Mouse (Mus musculus) E14TG2a.4 (cell line): ENCODE data around the gene Cyp19a1.

ENCODE experiments used
- H3K27me3 ChIP-seq: 2 replicates; pipeline ENCODE4 v1.6.1; 2014; ENCODE audit warnings: low read length, control low read depth; ENCODE audit not compliant: insufficient read depth
- H3K36me3 ChIP-seq: 2 replicates; pipeline ENCODE4 v1.6.1; 2014; ENCODE audit warnings: low read length, control low read depth; ENCODE audit not compliant: insufficient read depth
- H3K4me1 ChIP-seq: replicated peaks from 2 replicates; pipeline ENCODE4 v1.6.1; 2014; ENCODE audit warnings: low read depth, low read length, control low read depth
- H3K4me3 ChIP-seq: replicated peaks from 2 replicates; pipeline ENCODE4 v1.5.1; 2014; ENCODE audit warnings: mild to moderate bottlenecking, low read length
- H3K9me3 ChIP-seq: 2 replicates; pipeline ENCODE4 v1.6.1; 2014; ENCODE audit warnings: low read length, control low read depth
- CTCF ChIP-seq: conservative IDR thresholded peaks from 2 replicates; pipeline ENCODE4 v1.5.1; 2014; ENCODE audit warnings: low read length
- NANOG ChIP-seq: IDR thresholded peaks from 2 replicates; pipeline ENCODE4 v1.6.1; 2014; ENCODE audit warnings: borderline replicate concordance, low read length, mixed read lengths
- POU5F1 ChIP-seq: IDR thresholded peaks from 2 replicates; pipeline ENCODE4 v1.6.1; 2014; ENCODE audit warnings: low read length, borderline replicate concordance

Gene Cyp19a1

GRCm38 (mm10) chr9:54268010-54268409 is at the start of gene Cyp19a1:
Cyp19a1 (minus strand) TSS chr9:54268110.
- Histone ChIP-seq H3K27me3 (no peaks in the 10 kb centered on the region), H3K9me3 (no peaks in the 10 kb centered on the region), H3K4me1 (no peaks in the 10 kb centered on the region), H3K4me3 (no peak within 1 kb of the TSS), H3K36me3 (no peaks in the 10 kb centered on the region)
- no peak for TF ChIP-seq NANOG
- no peak for TF ChIP-seq POU5F1
- TF ChIP-seq CTCF = no peak

- TF ChIP-seq CTCF (peak; percentile 8; the same call in 1 of the 2 replicates), NANOG (no peak)
- no peaks in the 10 kb centered on the region for H3K4me1 ChIP-seq
- H3K36me3 ChIP-seq = no peaks in the 10 kb centered on the region
- H3K9me3 ChIP-seq = no peaks in the 10 kb centered on the region
- no peak overlapping the region for H3K4me3 ChIP-seq
- H3K27me3 ChIP-seq = peaks cover 11% of the 10 kb centered on the region; the same call in 1 of the 2 replicates
Measured at GRCm38 (mm10) chr9:54316363-54316762, 48.5 kb upstream of the Cyp19a1 start.

- H3K36me3 ChIP-seq = no peaks in the 10 kb centered on the region
- no peak overlapping the region for H3K4me3 ChIP-seq
- no peaks in the 10 kb centered on the region for H3K27me3 ChIP-seq
- TF ChIP-seq CTCF (no peak), POU5F1 (no peak), NANOG (no peak)
- no peaks in the 10 kb centered on the region for H3K9me3 ChIP-seq
- H3K4me1 ChIP-seq = no peaks in the 10 kb centered on the region
Measured at GRCm38 (mm10) chr9:54308751-54309358, 40.9 kb upstream of the Cyp19a1 start.

- Histone ChIP-seq H3K4me1 (no peaks in the 10 kb centered on the region), H3K27me3 (no peaks in the 10 kb centered on the region), H3K4me3 (no peak overlapping the region), H3K9me3 (no peaks in the 10 kb centered on the region), H3K36me3 (no peaks in the 10 kb centered on the region)
- no peak for TF ChIP-seq CTCF
- TF ChIP-seq NANOG = no peak
Measured at GRCm38 (mm10) chr9:54308209-54308608, 40.3 kb upstream of the Cyp19a1 start.

- Histone ChIP-seq H3K9me3 (no peaks in the 10 kb centered on the region), H3K27me3 (0 out of 2 replicates have a peak, but pooled peaks cover 3% of the 10 kb centered on the region), H3K36me3 (no peaks in the 10 kb centered on the region), H3K4me1 (peaks cover 8% of the 10 kb centered on the region), H3K4me3 (no peak overlapping the region)
- TF ChIP-seq CTCF = no peak
- no peak for TF ChIP-seq POU5F1
- no peak for TF ChIP-seq NANOG
Measured at GRCm38 (mm10) chr9:54301255-54301654, 33.3 kb upstream of the Cyp19a1 start.

GRCm38 (mm10) chr9:54299792-54300191 is 31.9 kb upstream of the Cyp19a1 start:
- no peaks in the 10 kb centered on the region for H3K36me3 ChIP-seq
- H3K4me3 ChIP-seq = no peak overlapping the region
- 0 out of 2 replicates have a peak, but pooled peaks cover 3% of the 10 kb centered on the region for H3K27me3 ChIP-seq
- TF ChIP-seq POU5F1 (no peak), NANOG (no peak), CTCF (no peak)
- no peaks in the 10 kb centered on the region for H3K9me3 ChIP-seq
- H3K4me1 ChIP-seq = peaks cover 8% of the 10 kb centered on the region

- H3K36me3 ChIP-seq = no peaks in the 10 kb centered on the region
- peaks cover 8% of the 10 kb centered on the region for H3K4me1 ChIP-seq
- no peak overlapping the region for H3K4me3 ChIP-seq
- H3K9me3 ChIP-seq = no peaks in the 10 kb centered on the region
- no peak for TF ChIP-seq NANOG
- H3K27me3 ChIP-seq = 0 out of 2 replicates have a peak, but pooled peaks cover 3% of the 10 kb centered on the region
Measured at GRCm38 (mm10) chr9:54299389-54299788, 31.5 kb upstream of the Cyp19a1 start.

GRCm38 (mm10) chr9:54287804-54288203 is 19.9 kb upstream of the Cyp19a1 start:
- H3K9me3 ChIP-seq = no peaks in the 10 kb centered on the region
- H3K4me3 ChIP-seq = no peak overlapping the region
- no peaks in the 10 kb centered on the region for H3K36me3 ChIP-seq
- TF ChIP-seq POU5F1 (no peak), NANOG (no peak), CTCF (no peak)
- peaks cover 44% of the 10 kb centered on the region for H3K27me3 ChIP-seq
- peaks cover 8% of the 10 kb centered on the region; the same call in 1 of the 2 replicates for H3K4me1 ChIP-seq

- H3K36me3 ChIP-seq = no peaks in the 10 kb centered on the region
- TF ChIP-seq NANOG (no peak), CTCF (peak; percentile 9; the same call in 1 of the 2 replicates)
- H3K4me3 ChIP-seq = peak within 1 kb of the TSS; percentile 80
- H3K4me1 ChIP-seq = peaks cover 8% of the 10 kb centered on the region; the same call in 1 of the 2 replicates
- no peaks in the 10 kb centered on the region for H3K9me3 ChIP-seq
- peaks cover 44% of the 10 kb centered on the region for H3K27me3 ChIP-seq
Measured at GRCm38 (mm10) chr9:54286331-54286987, 18.5 kb upstream of the Cyp19a1 start, which contains the start of gene Gldn. Gldn (plus strand) TSS chr9:54286486.
